Mouse (Mus musculus) 3T3-L1 (cell line): ENCODE measurements around the gene Rhag.

Source experiments
- DNase-seq: peaks from one replicate; pipeline ENCODE4 v3.0.0-alpha.2; 2015; ENCODE audit warnings: low read depth, low spot score

Rhag gene

DNA sequence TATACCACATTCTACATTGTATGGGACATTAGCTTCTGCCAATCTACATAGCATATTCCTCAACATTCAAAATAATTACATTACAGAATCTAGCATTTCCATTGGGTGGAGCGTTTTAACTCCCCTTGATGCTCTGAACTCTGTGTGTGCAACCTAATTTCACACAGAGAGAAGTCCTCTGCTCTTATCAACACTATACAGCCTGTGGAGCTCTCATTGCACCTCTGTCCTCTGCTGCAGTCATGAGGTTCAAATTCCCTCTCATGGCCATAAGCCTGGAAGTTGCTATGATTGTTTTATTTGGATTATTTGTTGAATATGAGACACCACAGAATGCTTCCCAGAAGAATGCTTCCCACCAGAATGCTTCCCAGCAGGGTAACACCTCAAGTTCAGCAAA is at the start of gene Rhag:
Gene Rhag (plus strand): TSS at position 193 of the 400 bp plus-strand sequence.
- no peak for DNase-seq

DNA sequence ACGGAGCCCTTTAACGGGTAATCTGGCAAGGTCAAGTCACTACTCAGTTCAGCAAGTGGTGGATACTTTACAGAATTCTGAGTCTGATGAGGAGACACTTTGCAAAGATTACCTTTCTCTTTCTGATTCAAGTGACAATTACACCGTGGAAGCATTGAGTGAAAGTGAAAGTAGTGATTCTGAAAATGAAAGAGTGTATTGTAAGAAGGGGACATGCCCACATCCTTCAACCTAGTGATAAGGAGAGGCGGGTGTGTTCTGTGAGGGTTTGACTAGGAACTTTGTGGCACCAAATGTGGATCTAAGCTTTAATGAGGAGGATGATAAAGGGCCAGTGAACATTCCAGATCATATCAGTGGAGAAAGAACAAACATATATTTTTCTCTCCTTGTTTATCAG is 47.3 kb upstream of the Rhag start:
- peak; percentile 20 for DNase-seq

DNA sequence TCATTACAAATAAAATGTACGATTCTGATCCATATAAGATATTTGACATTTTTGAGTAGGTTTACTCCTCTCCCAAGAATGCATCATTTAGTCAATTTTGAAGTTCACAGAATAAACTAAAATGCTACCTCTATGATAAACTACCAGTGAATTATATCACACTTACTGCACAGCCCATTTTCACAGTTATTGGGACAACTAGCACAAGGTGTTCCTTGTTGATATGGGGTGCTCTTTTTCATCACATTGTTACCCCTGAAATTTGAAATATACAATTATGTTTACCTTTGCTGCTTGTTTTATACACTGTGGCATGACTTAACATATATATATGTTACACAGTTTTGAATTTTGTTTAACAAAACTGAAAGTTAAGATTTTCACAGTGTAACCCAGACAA is 43.8 kb upstream of the Rhag start:
- DNase-seq, result no peak

- DNase-seq, result no peak
Observed at GRCm38 (mm10) chr17:40789877-40790276, 21.0 kb upstream of the Rhag start.

DNA sequence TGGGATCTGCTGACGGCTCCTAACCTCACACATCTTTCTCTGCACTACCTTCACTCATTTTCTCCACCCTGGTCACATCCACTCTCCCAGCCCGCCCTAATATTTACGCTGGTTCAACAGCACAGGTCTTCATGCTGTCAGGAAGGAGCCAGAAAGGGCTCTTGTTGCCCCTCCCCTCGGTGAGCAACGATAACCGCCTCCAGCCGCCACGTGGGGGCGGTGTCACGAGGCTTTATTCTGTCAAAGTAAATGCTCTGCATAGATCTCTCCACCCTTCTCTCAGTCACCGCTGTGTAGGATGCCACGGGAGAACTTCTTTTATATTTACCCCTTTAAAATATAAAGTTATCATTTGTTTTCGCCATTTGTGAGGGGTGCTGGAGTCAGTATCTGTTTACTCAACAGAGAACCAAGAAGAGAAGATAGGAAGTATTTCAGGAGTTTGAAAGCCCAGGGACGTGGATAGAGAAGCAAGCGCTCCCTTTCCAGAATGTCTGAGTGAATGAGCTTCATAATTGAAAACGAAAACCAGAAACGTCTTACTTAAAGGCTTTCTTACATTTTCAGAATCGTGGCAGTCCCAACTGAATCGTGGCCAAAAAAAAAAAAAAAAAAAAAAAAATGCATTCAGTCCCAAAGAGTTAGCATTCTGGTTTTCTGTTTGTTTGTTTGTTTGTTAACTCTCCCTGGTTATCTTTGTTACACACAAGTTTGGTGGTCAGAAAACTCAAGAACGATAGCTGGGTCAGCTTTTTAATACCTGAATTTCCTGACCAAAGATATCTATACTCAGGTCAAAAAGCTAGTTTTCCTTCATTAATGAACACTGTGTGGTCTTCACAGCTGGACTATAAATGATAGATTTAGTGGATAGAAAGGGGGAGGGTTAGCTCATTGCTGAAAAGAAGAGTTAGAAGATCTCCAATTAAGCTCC is 16.7 kb upstream of the Rhag start:
- no peak for DNase-seq

- peak; percentile 83 for DNase-seq
Observed at GRCm38 (mm10) chr17:40802707-40803340, 8.1 kb upstream of the Rhag start.

- peak; percentile 60 for DNase-seq
Observed at GRCm38 (mm10) chr17:40806550-40806949, 4.4 kb upstream of the Rhag start.

- DNase-seq, result no peak
Observed at GRCm38 (mm10) chr17:40806953-40807572, 3.9 kb upstream of the Rhag start, which contains the start of gene Crisp2. Gene Crisp2, minus strand, starts transcription at chr17:40807003.

DNA sequence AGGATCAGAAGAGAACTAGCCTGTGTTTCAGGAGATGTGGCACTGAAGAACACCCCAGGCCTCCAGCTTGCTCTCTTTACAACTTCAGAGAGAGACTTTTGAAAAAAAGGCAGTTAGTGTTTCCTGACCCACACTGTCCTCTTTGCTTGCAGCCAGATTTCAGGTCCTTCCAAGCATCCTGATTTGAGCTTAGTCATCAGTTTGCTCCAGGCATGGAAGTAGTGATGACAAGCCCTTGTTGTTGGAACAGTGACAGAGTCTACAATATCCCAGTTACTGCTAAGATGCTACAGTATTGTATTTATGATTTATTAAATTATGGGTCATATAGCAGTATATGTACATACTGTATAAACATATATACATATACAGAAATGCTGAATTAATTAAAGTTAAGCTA is 2.9 kb upstream of the Rhag start:
- DNase-seq, result peak; percentile 91

- no peak for DNase-seq
Observed at GRCm38 (mm10) chr17:40811560-40811959, 634 bp downstream of the Rhag start.

DNA sequence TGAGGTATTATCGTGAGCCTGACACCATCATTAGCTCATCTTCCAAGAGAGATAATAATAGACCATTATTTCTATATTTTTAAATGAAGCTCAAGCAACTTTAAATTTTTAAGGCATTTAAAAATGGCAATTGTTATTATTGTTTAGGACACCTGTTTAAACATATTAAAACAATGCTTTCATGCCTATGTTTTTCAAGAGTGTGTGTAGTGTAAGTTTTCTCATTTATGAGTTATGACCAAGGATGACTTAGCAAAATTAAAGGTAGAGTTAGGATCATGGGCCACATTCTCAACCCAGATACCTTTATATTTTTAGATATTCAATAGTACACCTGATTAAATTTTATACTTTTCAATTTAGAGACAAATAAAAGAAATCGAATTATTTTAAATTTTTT is 1.3 kb downstream of the Rhag start:
- DNase-seq, result no peak

- no peak for DNase-seq
Observed at GRCm38 (mm10) chr17:40817340-40817943, 6.5 kb downstream of the Rhag start.

DNA sequence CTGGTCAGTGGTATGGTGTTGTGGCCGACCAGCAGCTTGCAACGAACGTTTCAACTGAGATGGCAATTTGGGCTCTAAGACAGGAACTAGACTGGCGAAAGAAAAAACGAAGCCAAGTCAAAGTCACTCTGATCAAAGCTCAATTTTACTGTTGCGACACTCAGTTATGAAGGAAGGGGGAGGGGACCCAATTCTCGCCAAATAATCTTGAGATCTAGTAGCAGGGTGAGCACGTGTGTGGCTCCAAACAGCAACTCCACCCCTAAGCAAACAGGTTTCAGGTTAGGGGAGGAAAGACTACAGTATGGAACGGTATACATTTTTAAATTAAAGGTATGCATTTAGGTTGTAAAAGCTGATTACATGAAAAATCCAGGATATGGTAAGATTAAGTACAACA is 10.6 kb downstream of the Rhag start:
- no peak for DNase-seq

DNA sequence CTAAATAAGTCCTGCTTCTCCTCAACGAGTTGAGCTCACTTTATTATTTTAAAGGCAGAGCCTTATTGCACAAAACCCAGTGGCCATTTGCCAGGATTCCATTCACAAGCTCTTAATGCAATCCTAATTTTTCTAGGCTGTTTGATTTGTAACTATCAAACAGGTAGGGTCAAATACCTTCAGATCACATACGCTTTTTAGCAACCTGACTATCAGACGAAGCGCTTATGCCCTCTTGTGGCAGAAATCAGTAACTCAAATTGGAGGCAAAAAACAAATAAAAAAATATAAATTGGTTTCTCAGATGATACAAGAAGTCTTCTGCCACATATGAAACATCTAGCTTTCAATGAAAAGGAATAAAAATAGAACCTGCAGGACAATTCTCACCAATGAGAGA is 12.9 kb downstream of the Rhag start:
- DNase-seq, result peak; percentile 71

DNA sequence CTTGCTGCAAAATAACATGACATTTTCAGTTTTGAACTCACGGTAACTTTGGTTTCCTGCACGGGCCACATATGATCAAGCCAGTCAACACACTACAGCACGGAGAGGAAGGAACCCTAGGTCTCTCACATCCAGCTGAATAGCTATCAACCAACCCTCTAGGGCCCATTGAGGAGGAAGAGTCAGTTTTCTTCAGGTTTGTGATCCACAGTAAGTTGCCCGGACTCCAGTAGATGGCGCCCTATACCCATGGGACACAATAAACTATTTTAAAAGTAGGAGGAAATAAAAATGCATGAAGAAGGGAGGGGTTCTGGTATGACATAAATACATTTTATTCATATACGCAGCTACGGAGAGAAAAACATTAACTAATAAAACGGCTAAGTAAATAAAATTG is 13.6 kb downstream of the Rhag start:
- DNase-seq, result peak; percentile 74

GRCm38 (mm10) chr17:40831870-40832269 is 20.9 kb downstream of the Rhag start:
- DNase-seq, result no peak

- peak; percentile 85 for DNase-seq
Observed at GRCm38 (mm10) chr17:40837308-40837707, 26.4 kb downstream of the Rhag start.

- no peak for DNase-seq
Observed at GRCm38 (mm10) chr17:40855065-40855464, 44.1 kb downstream of the Rhag start.

DNA sequence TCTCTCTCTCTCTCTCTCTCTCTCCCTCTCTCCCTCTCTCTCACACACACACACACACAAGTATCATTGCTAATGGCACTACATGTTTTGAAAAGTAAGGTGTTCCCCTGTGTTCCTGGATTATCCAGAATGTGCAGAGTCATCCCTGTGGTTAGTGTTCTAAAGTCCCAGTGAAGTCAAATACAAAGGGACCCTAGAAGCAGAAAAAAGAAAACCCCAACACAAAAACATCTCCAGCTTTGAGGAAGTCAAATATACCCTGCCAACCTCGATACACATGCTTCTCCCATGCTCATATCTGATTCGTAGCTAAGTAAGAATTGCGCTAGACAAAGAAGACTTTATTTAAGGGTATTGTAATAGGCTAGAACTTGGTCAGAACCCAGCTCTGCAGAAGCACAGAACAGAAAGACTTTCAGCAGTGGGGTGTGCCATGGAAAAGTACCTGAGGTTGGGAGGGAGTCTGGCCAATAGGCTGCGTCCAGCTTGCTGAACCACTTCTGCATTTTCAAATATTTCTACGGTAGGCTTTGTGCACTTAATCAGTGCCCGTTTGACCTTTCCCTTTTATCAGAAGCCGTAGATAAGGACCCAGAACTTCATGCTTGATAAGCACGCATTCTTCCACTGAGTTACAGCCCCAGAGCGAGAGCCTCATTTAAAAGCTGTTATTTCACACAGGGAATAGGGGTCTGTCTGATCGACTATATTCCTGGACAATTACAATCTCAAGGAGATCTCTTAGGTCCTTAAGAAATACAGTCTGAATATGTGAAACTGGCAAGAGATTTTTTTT is 58.2 kb downstream of the Rhag start:
- DNase-seq, result no peak

GRCm38 (mm10) chr17:40872626-40873025 is 61.7 kb downstream of the Rhag start:
- DNase-seq, result no peak

DNA sequence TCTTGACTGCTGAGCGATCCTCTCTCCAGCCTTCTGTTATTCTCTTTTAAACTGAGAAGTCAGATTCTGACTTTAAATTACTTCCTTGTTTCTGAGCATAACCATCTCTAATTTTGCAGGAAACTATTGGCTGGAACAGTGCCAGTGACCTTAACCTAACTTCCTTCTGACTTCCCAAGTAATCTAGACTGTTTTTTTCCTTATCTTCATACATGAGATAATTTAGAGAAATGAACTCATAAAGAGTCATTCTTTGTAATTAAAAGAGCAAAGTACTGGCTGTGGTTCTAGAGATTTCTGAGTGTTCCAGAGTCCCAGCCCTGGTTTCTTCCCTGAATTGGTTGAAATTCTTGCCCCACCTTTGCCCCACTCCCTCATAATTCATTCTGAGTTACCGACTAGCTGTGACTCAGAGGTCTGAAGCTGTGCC is 62.7 kb downstream of the Rhag start:
- peak; percentile 78 for DNase-seq
